Mouse (Mus musculus) embryonic fibroblast, embryonic 13.5 days (primary cell): Measurements from ENCODE around the gene Fam76b.

ENCODE experiments used
- CTCF ChIP-seq: IDR thresholded peaks from 2 replicates; pipeline ENCODE4 v1.5.1; 2011; ENCODE audit warnings: mild to moderate bottlenecking, control low read depth, low read length, moderate library complexity, borderline replicate concordance; ENCODE audit not compliant: insufficient read depth
- POLR2A ChIP-seq: IDR thresholded peaks from 2 replicates; pipeline ENCODE4 v1.6.1; 2011; ENCODE audit warnings: low read depth, mild to moderate bottlenecking, control low read depth, low read length, moderate library complexity

DNA sequence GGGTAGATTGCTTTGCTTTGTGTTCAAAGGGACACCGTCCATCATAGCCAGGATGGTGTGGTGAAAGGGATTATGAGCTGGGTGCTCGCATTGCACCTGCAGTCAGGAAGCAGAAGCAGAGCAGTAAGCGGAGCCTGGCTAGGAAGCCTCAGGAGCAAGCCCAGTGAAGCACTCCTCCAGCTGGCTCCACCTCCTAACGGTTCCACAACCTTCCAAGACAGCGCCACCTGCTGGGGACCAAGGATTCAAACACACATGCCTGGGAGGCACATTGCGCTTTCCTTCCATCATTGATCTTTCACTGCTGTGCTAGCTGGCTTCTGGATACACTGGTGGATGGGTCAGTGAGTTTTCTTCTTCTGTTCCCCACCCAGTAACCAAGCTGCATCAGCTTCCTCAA lies 64.4 kb downstream of the Fam76b start:
- no peak for TF ChIP-seq CTCF
- TF ChIP-seq POLR2A: no peak
